Mouse (Mus musculus): ENCODE data around the gene Olfr1353. TPM values are rescaled to one million over a fixed set of nuclear protein-coding genes. Genes with fewer than 3 reads are reported as not detected.

Olfr1353 gene
- not detected for total RNA-seq (2023)

GRCm38 (mm10) chr10:78963009-78963408 lies at the start of gene Olfr1353:
Gene Olfr1353 (plus strand): TSS chr10:78963309.

GRCm38 (mm10) chr10:78950336-78950735 lies 12.8 kb upstream of the Olfr1353 start, which contains the start of gene Olfr8:
Gene Olfr8 (plus strand): TSS chr10:78950636.

GRCm38 (mm10) chr10:78980750-78981149 lies 17.6 kb downstream of the Olfr1353 start, which contains the start of gene Olfr1352:
Gene Olfr1352 (plus strand): TSS chr10:78981050.

GRCm38 (mm10) chr10:79012172-79012571 lies 49.1 kb downstream of the Olfr1353 start, which contains the start of gene Olfr1351:
Gene Olfr1351 (plus strand): TSS chr10:79012472.

Other genes starting within 250 kb of the Olfr1353 start
- gene Casp14, start 245.0 kb upstream of the Olfr1353 start, total RNA-seq (2023): not detected
- gene Ccdc105, start 210.2 kb upstream of the Olfr1353 start, total RNA-seq (2023): not detected
- gene Slc1a6, start 182.8 kb upstream of the Olfr1353 start, total RNA-seq (2023): not detected
- gene Olfr1356, start 111.1 kb upstream of the Olfr1353 start, total RNA-seq (2023): not detected
- not detected for gene Olfr1355, start 87.8 kb upstream of the Olfr1353 start, total RNA-seq (2023)
- gene Olfr1354, start 50.1 kb upstream of the Olfr1353 start, total RNA-seq (2023): not detected
- not detected for gene Olfr8, start 12.7 kb upstream of the Olfr1353 start, total RNA-seq (2023)
- not detected for gene Olfr1352, start 17.7 kb downstream of the Olfr1353 start, total RNA-seq (2023)
- not detected for gene Olfr1351, start 49.2 kb downstream of the Olfr1353 start, total RNA-seq (2023)
- gene Olfr57, start 65.4 kb downstream of the Olfr1353 start, total RNA-seq (2023): not detected
- gene 2610008E11Rik, start 134.3 kb downstream of the Olfr1353 start, total RNA-seq (2023): 21.3 TPM
- gene Vmn2r80, start 185.5 kb downstream of the Olfr1353 start, total RNA-seq (2023): not detected

Measured in CD4-positive naive resting alpha-beta T cell, adult 76 days (primary cell).